Mouse (Mus musculus) erythroblast, adult 5-6 weeks (primary cell): ENCODE measurements around the gene Nfix. TPM values are rescaled to one million over a fixed set of nuclear protein-coding genes. Genes with fewer than 3 reads are reported as not detected.

Source experiments
- ATAC-seq: replicated peaks from 2 replicates; pipeline ENCODE4 v1.8.0; 2016; ENCODE audit warnings: moderate number of reproducible peaks, mild to moderate bottlenecking, moderate TSS enrichment, inconsistent platforms; ENCODE audit not compliant: poor library complexity, low FRiP score, severe bottlenecking
- total RNA-seq, 2 experiments: library from RNA; stranded (forward) in 1 of 2; stranded (reverse) in 1 of 2; fragments of 150-400 nt in 1 of 2; fragments of 200-764, 138-1000 nt in 1 of 2; gene quantifications; 2 replicates each; pipeline versions ENCODE4 v1.2.3 to v1.2.4; 2015 to 2017; ENCODE audit warnings: low replicate concordance in 2 of 2

The Nfix gene
- total RNA-seq, 2 experiments from 2014 or later, result 14.1 to 19.0 TPM

DNA sequence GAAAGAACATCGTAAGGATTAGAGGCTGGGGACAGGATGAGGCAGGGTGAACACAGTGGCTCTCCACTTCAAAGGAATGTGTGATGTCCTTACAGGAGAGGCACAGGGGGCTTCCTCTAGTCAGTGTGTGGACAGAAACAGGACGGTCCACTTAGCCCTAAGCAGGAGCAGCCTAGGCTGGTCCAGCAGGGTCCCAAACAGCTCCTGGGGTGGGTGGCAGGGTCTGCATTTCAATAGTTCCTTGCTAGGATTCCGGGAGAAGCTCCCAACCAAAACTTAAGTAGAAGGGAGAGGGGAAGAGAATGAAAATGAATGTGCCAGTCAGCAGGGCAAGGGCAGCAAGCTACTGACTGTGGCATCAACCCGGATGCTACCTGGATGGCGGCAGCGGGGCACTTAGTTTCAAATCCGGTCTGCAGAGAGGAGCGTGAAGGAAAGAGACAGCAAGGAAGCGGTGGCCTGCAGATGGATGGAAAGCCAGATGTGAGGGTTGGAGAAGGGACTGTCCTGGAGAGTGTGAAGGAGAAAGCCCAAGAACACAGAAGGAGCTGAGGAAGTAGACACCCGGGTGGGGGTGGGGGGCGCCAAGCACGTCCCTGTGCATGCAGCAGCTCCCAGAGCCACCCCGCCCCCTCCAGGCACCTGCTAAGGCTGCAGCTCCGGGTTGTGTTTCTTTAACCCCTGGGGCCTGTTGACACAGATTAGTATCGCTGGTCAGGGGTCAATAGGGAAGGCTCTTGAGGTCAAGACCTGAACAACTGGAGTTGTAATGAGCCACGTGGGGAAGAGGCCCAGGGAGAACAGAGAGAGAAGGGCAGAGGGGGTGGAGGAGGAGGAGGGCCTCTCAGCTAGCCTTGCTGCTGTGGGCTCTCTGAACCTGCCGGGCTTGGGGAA lies 54.9 kb downstream of the Nfix start:
- no peak for ATAC-seq

DNA sequence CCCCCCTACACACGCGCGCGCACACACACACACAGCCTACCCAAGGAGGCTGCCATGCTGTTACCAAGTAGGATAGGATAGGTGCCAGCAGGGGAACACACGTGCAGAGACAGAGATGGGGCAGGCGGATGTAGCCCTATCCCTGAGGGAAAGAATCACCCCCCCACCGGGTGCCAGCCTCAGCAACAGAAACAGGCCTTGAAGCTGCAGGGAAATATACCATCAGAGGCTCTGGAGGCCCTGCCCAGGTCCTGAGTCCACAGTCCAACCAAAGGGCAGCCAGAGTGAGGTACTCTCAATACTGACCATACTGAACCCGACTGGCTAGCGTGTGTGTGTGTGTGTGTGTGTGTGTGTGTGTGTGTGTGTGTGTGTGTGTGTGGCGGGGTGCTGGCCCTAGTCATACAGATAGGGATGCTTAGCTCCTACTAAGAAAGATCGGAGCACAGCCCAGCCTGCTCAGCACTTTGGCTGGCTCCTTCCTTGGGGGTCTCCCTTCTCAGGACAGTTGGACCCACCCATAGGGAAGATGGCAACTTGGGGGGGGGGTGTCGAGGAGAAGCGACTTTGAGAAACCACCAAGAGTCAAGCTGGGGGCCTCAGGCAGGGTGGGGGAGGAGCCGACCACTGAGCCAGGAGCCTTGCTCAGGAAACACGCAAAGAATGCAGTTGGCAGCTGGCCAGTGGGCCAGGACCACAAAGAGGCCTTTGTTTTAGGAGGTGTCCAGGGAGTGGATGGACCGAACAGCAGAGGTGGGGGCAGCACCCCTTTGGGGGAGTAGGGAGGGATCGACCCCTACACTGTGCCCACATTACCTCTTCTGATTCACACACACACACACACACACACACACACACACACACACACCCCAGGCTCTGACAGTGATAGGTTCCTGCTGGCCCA lies 56.4 kb downstream of the Nfix start:
- ATAC-seq, result no peak

DNA sequence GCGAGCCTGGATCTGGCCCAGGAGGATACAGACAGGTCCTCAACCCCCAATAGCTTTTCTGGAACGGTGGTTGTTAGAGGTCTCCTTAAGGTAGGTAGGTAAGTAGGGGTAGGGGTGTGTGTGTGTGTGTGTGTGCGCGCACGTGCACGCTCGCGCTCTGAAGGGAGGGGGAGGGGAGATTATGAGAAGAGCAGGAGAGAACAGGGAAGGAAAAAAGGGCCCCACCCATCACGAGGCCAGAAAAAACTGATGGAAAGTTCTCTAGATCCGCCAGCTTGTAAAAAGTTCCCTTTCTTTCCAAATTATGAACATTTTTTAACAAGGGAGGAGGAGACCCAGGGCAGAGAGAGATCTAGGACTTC lies 57.1 kb downstream of the Nfix start:
- no peak for ATAC-seq

GRCm38 (mm10) chr8:84742171-84743053 lies 57.7 kb downstream of the Nfix start:
- ATAC-seq, result no peak

DNA sequence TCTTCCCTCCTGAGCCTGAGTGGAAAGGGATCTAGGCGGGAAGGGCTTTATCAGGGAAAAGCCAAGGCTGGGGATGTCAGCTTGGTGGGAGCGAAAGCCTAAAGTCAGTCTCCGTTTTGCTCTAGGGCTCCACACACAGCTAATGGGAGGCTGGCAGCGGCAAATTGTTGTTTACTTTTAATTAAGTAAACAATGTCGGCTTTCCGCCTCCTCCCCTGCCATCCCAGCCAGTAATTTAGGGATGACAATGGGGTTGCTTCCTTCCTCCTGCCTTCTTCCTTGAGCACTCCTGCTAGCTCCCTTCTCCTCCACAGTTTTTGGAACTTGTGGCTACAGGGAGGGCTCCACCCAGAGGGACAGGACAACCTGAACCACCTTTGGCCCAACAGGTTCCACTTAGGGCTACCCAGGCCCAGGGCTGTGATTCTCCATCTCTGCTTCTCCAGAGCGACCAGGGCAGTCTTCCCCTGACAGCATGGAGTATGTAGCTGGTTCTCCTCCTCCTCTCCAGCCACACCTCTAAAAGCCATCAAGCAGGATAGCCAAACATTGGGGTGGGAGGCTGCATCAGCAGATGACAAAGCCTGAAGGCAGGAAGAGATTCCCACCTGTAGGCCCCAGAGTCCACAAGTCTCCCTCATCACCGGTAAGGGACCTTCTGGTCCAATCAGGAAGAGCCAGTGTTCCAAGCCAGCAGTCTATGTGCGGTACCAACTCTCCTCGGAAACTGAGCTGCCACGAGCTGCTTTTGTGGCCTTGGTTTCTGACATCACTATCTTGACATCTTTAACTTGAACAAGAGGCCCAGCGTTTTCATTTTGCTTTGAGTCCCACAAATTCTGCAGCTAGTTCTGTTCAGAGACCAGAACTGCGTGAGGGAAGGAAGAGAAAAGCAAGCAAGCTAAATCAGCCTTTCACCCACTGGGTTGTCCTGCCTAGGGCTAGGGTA lies 59.0 kb downstream of the Nfix start:
- ATAC-seq, result no peak

GRCm38 (mm10) chr8:84739401-84739742 lies 60.8 kb downstream of the Nfix start:
- no peak for ATAC-seq

- ATAC-seq, result no peak
Observed at GRCm38 (mm10) chr8:84738715-84739400, 61.3 kb downstream of the Nfix start.

GRCm38 (mm10) chr8:84738266-84738665 lies 61.9 kb downstream of the Nfix start:
- ATAC-seq, result no peak

- peak; percentile 88 for ATAC-seq
Observed at GRCm38 (mm10) chr8:84737608-84738007, 62.5 kb downstream of the Nfix start.

DNA sequence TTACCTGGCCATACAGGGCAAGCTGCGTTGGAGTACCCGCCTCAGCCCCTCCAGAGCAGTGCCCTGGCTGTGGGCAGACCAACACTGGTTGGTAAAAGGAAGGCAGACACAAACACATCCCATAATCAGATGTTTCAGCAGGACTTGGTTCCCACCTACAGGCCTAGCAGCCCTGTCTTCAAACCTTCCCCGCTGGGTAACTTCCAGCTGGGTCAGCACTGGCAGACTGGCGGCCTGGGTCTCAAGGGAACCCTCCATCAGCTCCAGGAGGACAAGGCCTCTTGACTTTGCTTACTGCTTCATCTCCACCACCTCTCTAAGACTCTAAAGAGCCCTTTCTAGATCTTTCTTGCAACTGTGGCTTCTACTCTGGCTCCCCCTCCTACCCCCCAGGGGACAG lies 63.6 kb downstream of the Nfix start:
- ATAC-seq, result no peak

DNA sequence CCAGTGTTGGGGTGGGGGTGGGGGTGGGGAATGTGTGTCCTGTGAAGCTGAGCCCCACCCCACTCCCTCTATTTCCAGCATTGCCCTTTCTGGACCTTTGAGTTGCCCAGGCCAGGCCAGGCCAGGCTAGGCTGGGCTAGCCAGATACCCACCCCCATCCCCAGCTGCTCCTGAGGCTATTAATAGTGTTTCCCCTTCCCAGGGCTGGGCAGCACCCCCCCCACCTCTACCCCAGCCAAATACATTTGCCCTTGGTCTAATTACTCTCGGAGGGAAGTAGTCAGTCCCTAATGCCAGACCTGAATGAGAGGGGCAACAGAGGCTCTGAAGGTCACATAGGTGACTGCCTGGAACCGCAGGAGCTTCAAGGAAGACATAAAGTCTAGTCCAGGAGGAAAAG lies 64.5 kb downstream of the Nfix start:
- no peak for ATAC-seq

GRCm38 (mm10) chr8:84734680-84735079 lies 65.5 kb downstream of the Nfix start:
- no peak for ATAC-seq

DNA sequence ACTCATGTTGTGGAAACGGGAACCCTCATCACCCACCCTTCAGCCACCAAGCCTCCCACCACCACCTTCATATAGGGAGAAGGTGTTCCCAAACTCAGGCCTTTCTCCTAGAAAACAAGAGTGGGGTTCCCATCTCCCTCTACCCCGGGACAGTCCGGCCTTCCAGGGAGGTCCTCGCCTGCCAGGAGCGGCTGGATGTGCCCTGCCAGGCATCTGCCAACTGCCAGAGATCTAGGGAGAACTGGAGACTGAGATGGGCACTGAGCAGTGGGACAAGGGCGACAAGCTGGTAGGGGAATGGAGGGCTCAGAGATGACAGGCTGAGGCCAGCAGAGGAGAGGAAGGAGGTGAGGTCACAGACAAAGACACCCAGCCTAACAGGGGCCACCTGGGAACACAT lies 66.2 kb downstream of the Nfix start:
- ATAC-seq, result no peak

GRCm38 (mm10) chr8:84732996-84733395 lies 67.1 kb downstream of the Nfix start:
- ATAC-seq, result no peak

- ATAC-seq, result no peak
Observed at GRCm38 (mm10) chr8:84732545-84732944, 67.6 kb downstream of the Nfix start.

- no peak; the same call in 1 of the 2 replicates for ATAC-seq
Observed at GRCm38 (mm10) chr8:84731371-84732177, 68.6 kb downstream of the Nfix start.

- peak; percentile 73 for ATAC-seq
Observed at GRCm38 (mm10) chr8:84730541-84731370, 69.4 kb downstream of the Nfix start.
